Mouse (Mus musculus): Measurements from ENCODE around the gene Agap1.

Agap1 gene

GRCm38 (mm10) chr1:89848356-89849039, 393.9 kb downstream of the Agap1 start:
- 69% methylated on average over 17 of the region's 17 CpGs for WGBS

DNA sequence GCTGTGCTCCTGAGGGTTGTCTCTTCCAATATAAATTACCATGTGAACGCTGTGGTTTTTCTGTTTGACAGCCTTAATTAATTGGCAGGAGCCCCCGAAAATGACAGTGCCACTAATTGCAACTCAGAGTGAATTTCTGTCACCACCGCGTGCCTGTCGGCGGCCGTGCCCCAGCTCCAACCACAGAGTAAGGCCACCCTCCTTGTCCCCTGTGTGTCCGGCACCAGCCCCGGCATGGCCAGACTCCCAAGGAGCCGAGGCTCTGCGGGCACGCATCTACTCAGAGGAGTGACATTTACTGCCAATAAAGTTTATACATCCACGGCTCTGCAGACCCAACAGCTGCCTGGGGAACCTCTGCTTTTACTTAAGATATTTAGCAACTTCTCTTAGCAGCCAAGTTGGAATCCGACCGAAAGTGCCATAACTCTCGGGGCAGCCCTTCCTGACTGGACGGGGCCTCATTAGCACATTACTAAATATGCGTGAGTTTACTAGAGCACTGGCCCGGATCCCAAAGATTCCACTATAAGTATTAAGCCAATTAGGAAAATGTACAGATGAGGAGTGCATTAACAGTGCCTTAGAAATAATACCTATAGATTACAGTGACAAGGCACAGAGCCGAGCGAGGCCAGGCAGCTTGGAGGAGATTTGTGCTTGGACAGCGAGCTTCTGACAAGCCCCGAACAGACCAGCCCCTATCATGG, 394.7 kb downstream of the Agap1 start:
- WGBS: 45% methylated on average over 23 of the region's 23 CpGs

DNA sequence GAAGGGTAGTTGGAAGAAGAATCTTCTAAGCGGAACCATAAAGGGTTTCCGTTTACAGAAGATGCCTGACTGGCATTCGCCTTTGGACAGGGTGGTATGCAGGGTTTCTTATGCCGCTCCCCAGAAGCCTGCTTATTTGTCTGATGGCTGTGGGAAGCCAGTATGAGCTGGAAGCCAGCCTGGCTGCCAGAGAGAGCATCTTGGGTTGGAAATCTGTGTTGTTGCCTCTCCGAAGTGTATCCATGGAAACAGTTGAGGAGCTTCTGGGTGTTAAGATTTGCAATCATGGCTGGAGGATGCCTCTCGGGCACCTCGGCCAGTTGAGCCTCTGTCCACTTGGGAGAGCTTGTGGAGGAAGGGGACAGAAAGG, 395.2 kb downstream of the Agap1 start:
- 47% methylated on average over 7 of the region's 7 CpGs for WGBS

DNA sequence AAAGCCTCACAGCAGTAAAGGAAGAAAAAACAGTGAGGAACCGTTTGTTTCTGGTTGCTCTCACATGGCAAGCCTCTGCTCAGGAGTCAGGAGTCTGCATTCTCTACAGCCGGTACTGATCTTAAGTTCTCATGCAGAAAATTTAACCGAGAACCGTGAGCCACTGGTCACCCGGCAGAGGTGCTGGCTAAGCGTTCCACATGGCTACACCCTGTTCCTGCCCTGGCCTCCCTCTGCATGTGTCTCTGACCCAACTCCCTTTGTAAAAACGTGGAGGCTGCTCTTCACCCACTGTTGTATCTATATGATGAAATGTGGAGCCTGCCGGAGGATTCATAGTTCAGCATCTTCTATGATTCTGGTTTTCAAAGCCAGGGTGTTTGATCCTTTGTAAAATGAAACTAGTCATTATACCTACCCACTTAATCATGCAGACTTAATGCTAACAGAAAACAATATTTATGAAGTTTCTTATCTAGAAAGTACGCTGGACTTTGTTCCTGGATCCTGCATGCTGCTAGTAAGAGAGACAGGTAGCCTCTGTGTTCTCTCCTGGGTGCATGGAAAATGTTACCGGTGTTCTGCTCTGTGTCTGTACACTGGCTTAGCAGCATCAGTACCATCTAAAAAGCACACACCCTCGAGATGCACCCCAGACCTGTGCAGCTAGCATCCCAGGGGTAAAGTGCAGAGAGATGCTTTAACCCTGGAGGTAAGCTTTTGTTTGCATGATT, 396.2 kb downstream of the Agap1 start:
- 87% methylated on average over 11 of the region's 11 CpGs for WGBS

GRCm38 (mm10) chr1:89859182-89859581, 404.6 kb downstream of the Agap1 start:
- WGBS: 53% methylated on average over 3 of the region's 3 CpGs

GRCm38 (mm10) chr1:89860017-89860730, 405.6 kb downstream of the Agap1 start:
- WGBS: 54% methylated on average over 2 of the region's 2 CpGs

DNA sequence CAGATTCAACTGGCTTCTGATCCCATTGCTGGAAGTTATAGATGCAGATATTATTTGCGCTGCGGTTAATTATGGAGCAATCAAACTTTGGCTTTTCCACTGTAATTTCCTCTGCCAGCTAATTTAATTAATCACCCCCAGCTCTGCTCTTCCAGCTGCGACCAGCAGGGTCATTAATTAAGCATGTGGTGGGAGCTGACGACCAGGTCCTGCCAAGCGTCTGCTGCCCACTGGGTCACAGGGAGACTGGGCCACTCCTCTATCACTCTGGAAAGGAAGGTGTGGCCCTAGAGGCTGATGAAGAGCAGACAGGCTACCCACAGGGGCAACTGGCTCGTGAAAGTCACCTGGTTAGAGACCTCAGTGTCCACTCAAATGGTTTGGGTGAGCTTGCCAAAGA, 411.2 kb downstream of the Agap1 start:
- WGBS: 82% methylated on average over 6 of the region's 6 CpGs

DNA sequence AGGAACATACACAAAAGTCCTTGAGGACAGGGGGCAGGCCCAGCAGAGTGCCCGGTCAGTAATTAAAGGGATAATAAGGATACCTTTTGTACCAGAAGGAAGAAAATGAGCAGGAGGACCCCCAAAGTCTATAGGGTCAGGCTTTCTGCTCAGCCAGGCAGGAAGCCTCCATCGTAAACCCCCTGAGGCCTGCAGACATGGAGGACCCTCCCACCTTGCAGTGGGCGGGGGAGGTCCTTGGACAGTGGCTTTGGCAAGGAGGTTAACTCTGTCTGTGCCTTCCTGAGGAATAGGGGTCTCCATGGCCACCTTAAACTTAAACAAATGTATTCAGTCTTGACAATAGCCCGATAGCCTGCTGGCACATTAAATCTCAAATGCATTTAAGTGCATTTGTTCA, 413.2 kb downstream of the Agap1 start:
- WGBS: 78% methylated on average over 4 of the region's 4 CpGs

DNA sequence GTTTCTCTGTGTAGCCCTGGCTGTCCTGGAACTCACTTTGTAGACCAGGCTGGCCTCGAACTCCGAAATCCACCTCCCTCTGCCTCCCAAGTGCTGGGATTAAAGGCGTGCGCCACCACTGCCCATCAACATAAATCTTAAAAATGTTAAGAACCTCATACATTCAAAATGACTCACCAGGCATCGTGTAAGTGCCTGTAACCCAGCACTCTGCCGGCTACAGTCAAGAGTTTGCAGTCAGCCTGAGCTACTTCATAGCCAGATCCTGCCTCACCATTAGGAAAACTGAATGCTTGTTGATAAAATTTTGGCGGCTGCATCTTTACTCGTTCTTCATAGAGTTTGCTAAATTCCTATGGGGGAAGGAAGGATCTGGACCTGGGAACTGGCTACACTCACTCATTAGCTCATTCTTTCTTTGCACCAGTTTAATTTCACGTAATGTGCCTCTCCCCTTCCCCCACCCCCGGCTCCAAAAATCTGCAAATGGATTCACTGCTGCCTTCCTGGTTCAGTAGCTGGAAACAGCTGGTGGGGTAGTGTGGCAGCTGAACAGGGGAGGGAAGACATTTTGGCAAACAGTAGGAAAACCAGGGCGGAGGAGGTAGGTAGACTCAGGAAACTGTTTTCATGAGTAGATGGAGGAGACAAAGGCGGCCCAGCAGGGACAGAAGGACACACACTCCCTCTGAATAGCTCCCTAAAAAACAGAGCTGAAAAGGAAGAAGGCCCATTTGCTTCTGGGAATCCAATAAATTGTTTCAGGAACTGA, 415.7 kb downstream of the Agap1 start:
- WGBS: 60% methylated on average over 12 of the region's 12 CpGs

- WGBS: 73% methylated on average over 6 of the region's 6 CpGs
Measured at GRCm38 (mm10) chr1:89870906-89871211, 416.3 kb downstream of the Agap1 start.

GRCm38 (mm10) chr1:89876346-89877072, 421.9 kb downstream of the Agap1 start:
- WGBS: 48% methylated on average over 5 of the region's 5 CpGs

- 61% methylated on average over 11 of the region's 11 CpGs for WGBS
Measured at GRCm38 (mm10) chr1:89878496-89878895, 423.9 kb downstream of the Agap1 start.

DNA sequence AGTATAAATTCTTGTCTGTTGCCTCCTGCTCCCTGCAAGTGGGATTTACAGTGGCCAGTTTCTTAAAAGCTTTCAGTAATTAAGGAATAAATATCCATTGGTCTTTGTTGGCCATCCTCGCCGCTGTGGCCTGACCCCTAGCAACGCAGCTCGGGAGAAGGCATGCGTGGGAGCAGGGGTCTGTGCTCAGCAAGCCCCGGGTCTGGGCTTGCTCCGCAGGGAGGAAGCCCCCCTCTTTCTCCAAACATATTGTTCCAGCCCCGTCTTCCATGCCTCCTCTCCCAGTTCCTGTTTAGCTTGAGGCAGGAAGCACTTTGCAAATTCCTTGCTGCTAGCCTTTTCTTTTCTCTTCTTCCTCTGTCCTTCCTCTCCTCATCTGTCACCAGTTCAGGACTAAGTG, 425.6 kb downstream of the Agap1 start:
- 51% methylated on average over 8 of the region's 8 CpGs for WGBS

DNA sequence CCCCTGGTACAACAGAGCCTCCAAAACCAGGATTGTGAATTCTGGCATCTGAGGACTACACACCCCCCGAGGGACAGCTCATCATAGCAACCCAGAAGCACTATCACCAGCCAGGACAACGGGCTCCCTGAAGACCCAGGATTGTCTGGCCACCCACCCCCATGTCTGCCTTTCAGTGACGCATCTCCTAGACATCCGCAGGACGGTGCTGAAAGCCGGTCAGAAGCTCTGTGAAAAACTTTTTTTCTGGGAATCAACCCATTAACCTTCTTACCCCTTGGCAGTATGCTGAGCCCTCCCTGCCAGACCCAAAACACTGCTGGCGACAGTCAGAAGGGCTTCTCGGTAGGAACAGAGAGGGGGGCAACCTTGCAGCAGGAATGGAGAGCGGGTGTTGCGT, 426.2 kb downstream of the Agap1 start:
- WGBS: 78% methylated on average over 10 of the region's 10 CpGs

DNA sequence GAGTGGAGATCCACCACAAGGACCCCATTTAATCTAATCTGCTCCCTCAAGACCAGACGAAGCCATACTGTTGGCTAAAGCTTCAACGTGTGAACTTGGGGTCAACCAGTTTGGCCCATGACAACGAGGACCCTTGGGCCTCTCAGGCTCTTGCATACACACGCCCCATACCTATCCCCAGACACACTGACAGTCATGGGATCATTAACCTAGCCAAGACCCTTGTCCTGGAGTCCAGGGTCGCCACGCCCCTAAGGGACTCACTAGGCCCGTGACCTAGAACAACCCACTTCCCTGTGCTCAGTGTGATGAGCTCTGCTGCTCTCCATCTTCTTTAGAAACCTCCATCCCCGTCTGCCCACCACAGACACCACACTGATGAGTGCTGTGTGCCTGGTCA, 429.7 kb downstream of the Agap1 start:
- 95% methylated on average over 8 of the region's 8 CpGs for WGBS

DNA sequence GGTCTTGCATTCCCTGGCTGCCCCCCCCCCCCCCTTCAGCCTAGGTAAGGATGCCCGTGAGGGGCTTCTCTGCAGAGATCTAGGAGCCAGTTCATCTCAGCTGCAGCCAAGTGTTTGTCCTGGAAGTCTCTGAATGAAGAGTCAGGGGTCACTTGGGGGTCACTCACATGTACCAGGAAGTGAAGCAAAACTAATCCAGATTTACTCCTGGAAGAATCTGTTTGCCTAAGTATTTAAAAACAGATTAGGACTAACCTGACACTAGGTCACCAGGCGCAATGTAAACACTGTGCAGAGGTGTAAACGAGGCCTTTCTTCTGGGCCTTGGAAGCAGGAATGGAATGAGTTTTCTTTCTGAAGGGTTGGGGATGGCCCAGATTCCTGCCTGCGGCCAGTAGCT, 431.1 kb downstream of the Agap1 start:
- WGBS: 83% methylated on average over 4 of the region's 4 CpGs

GRCm38 (mm10) chr1:89891400-89891799, 436.8 kb downstream of the Agap1 start:
- WGBS: 85% methylated on average over 6 of the region's 6 CpGs

GRCm38 (mm10) chr1:89892281-89892680, 437.7 kb downstream of the Agap1 start:
- 69% methylated on average over 7 of the region's 7 CpGs for WGBS

- 93% methylated on average over 5 of the region's 5 CpGs for WGBS
Measured at GRCm38 (mm10) chr1:89895801-89896200, 441.2 kb downstream of the Agap1 start.

DNA sequence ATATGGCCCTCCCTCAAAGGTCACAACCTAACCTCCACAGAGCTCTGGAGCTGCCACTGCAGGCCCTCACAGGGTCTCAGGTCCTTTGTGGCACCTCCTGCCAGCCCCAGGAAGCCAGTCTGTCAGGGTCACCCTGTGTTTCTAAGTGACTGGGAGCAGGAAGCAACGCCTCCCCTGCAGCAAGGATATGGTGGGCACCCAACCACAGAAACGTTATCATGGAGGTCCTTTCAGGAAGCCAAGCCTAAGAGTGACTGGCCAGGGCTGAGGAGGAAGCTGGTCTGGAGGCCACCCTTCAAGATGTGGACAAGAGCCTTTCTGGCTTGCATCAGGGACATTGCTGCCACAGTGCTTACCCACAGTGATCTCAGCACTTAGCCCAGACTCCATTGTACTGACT, 444.4 kb downstream of the Agap1 start:
- 82% methylated on average over 2 of the region's 2 CpGs for WGBS

All from cerebral cortex, adult 2 months (tissue).